Mouse (Mus musculus) limb, embryonic 15.5 days (tissue): Measurements from ENCODE around the gene Vmn1r69. TPM values are rescaled to one million over a fixed set of nuclear protein-coding genes. Genes with fewer than 3 reads are reported as not detected.

Experiments used
- ATAC-seq: fragments of 200-750 bp; cut with Nextera tagmentation; 2 replicates; pipeline ENCODE4 v1.8.0; 2017; ENCODE audit warnings: low read depth, moderate TSS enrichment; ENCODE audit not compliant: insufficient number of reproducible peaks, low FRiP score, low TSS enrichment
- H3K27ac ChIP-seq: fragments of 300-500 bp; sonication (generic); 2 replicates; pipeline ENCODE4 v1.5.1; 2015; ENCODE audit warnings: moderate library complexity, mild to moderate bottlenecking, inconsistent platforms
- H3K27me3 ChIP-seq: fragments of 300-500 bp; sonication (generic); 2 replicates; pipeline ENCODE4 v1.6.1; 2015; ENCODE audit warnings: inconsistent platforms
- H3K36me3 ChIP-seq: fragments of 300-500 bp; sonication (generic); 2 replicates; pipeline ENCODE4 v1.6.1; 2015; ENCODE audit warnings: inconsistent platforms
- H3K4me1 ChIP-seq: fragments of 300-500 bp; sonication (generic); 2 replicates; pipeline ENCODE4 v1.6.1; 2015; ENCODE audit warnings: inconsistent platforms
- H3K4me2 ChIP-seq: fragments of 300-500 bp; sonication (generic); 2 replicates; pipeline ENCODE4 v1.6.1; 2015; ENCODE audit warnings: mild to moderate bottlenecking, inconsistent platforms
- H3K4me3 ChIP-seq: fragments of 300-500 bp; sonication (generic); 2 replicates; pipeline ENCODE4 v1.5.1; 2015; ENCODE audit warnings: mild to moderate bottlenecking, inconsistent platforms
- H3K9ac ChIP-seq: fragments of 300-500 bp; sonication (generic); 2 replicates; pipeline ENCODE4 v1.6.1; 2015; ENCODE audit warnings: inconsistent platforms
- H3K9me3 ChIP-seq: fragments of 300-500 bp; sonication (generic); 2 replicates; pipeline ENCODE4 v1.6.1; 2016; ENCODE audit warnings: inconsistent platforms
- WGBS: fragments of 180-500 bp; shearing (Covaris S2); methylation state at CpG from one replicate; pipeline ENCODE4 v1.1.7; 2015; 5-methylcytosine and 5-hydroxymethylcytosine counted together
- polyA plus RNA-seq: library from polyadenylated mRNA; unstranded; fragments of >200 nt; fragmentation: Nextera tagmentation; extraction: Ambion mirVana; gene quantifications from 2 replicates; pipeline ENCODE4 v1.2.1, GENCODE M21; 2015

Gene Vmn1r69
- not detected in 2 replicates for polyA plus RNA-seq

- no peak within 1 kb of the TSS for H3K4me2 ChIP-seq
- no peak within 1 kb of the TSS for H3K27ac ChIP-seq
- ATAC-seq = no peak
- no peaks in the 10 kb centered on the region for H3K9me3 ChIP-seq
- no peak within 1 kb of the TSS for H3K9ac ChIP-seq
- no peaks in the 10 kb centered on the region for H3K36me3 ChIP-seq
- H3K4me3 ChIP-seq = no peak within 1 kb of the TSS
- no peaks in the 10 kb centered on the region for H3K27me3 ChIP-seq
- no peaks in the 10 kb centered on the region for H3K4me1 ChIP-seq
These were observed at the start of gene Vmn1r69 for GRCm38 (mm10) chr7:10613559-10613958. TSS of gene Vmn1r69 (minus strand) at chr7:10613659.

GRCm38 (mm10) chr7:10631232-10631631 is 17.8 kb upstream of the Vmn1r69 start, which contains the start of gene Vmn1r70:
TSS of gene Vmn1r70 (plus strand) at chr7:10631532.
- no peak for ATAC-seq
- H3K4me2 ChIP-seq = no peak within 1 kb of the TSS
- no peaks in the 10 kb centered on the region for H3K36me3 ChIP-seq
- H3K27ac ChIP-seq = no peak within 1 kb of the TSS
- H3K9ac ChIP-seq = no peak within 1 kb of the TSS
- H3K4me1 ChIP-seq = no peaks in the 10 kb centered on the region
- no peaks in the 10 kb centered on the region for H3K27me3 ChIP-seq
- WGBS = 65% methylated on average over 1 of the region's 1 CpGs
- H3K4me3 ChIP-seq = no peak within 1 kb of the TSS
- no peaks in the 10 kb centered on the region for H3K9me3 ChIP-seq

GRCm38 (mm10) chr7:10558385-10558784 is 55.1 kb downstream of the Vmn1r69 start, which contains the start of gene Vmn1r68:
TSS of gene Vmn1r68 (minus strand) at chr7:10558485.
- Histone ChIP-seq H3K4me2 (no peak within 1 kb of the TSS), H3K9me3 (no peaks in the 10 kb centered on the region), H3K27ac (no peak within 1 kb of the TSS), H3K9ac (no peak within 1 kb of the TSS), H3K4me1 (no peaks in the 10 kb centered on the region), H3K27me3 (no peaks in the 10 kb centered on the region), H3K4me3 (no peak within 1 kb of the TSS), H3K36me3 (no peaks in the 10 kb centered on the region)
- no peak for ATAC-seq
- 79% methylated on average over 2 of the region's 2 CpGs for WGBS

Other genes with a start within 250 kb of the Vmn1r69 start
- not detected in 2 replicates for gene Vmn1r67, start 170.3 kb downstream of the Vmn1r69 start, polyA plus RNA-seq
- 8.9 and 10.9 TPM in 2 replicates for gene Zik1, start 118.3 kb downstream of the Vmn1r69 start, polyA plus RNA-seq
- gene Vmn1r68, start 55.2 kb downstream of the Vmn1r69 start, polyA plus RNA-seq = not detected in 2 replicates
- not detected in 2 replicates for gene Vmn1r70, start 17.9 kb upstream of the Vmn1r69 start, polyA plus RNA-seq
- not detected in 2 replicates for gene Nlrp4b, start 74.1 kb upstream of the Vmn1r69 start, polyA plus RNA-seq
- not detected in 2 replicates for gene Vmn1r71, start 140.7 kb upstream of the Vmn1r69 start, polyA plus RNA-seq